Mouse (Mus musculus) brain, embryonic 14.5 days (tissue): ENCODE results near the gene Stx7.

ENCODE experiments used
- CTCF ChIP-seq: fragments of 200-500 bp; IDR thresholded peaks from 2 replicates; pipeline ENCODE4 v1.5.1; 2012; ENCODE audit warnings: inconsistent platforms, mild to moderate bottlenecking, moderate library complexity, borderline replicate concordance; ENCODE audit not compliant: insufficient read depth, insufficient read length; ENCODE audit errors: extremely low read depth
- POLR2A ChIP-seq: fragments of 200-500 bp; IDR thresholded peaks from 2 replicates; pipeline ENCODE4 v1.6.1; 2012; ENCODE audit warnings: mild to moderate bottlenecking, inconsistent platforms, borderline replicate concordance; ENCODE audit not compliant: poor library complexity, insufficient read depth, insufficient read length, severe bottlenecking; ENCODE audit errors: extremely low read depth

- TF ChIP-seq CTCF (no peak), POLR2A (no peak)
Measured at GRCm38 (mm10) chr10:24228318-24229183, 79.4 kb downstream of the Stx7 start.
